Mouse (Mus musculus) large intestine, adult 2 months (tissue): Measurements from ENCODE around the gene Gale. TPM values are rescaled to one million over a fixed set of nuclear protein-coding genes. Genes with fewer than 3 reads are reported as not detected.
"Not testable (repeated sequence)": the region's sequence is repeated elsewhere in the genome, so short reads cannot be mapped to it uniquely, and the experiment has no call there.

ENCODE experiments used
- DNase-seq: peaks from one replicate; pipeline ENCODE4 v3.0.0-alpha.2; 2012; ENCODE audit warnings: low read depth, low spot score
- WGBS: fragments of 180-500 bp; shearing (Covaris S2); methylation state at CpG from one replicate; pipeline ENCODE4 v1.1.7; 2018; 5-methylcytosine and 5-hydroxymethylcytosine counted together
- polyA plus RNA-seq: library from polyadenylated mRNA; depleted of rRNA; stranded (reverse); fragments of >200 nt; gene quantifications from 2 replicates; pipeline ENCODE4 v1.2.3, GENCODE M21; 2012

The Gale gene
- polyA plus RNA-seq, 1 experiment: 295 TPM

GRCm38 (mm10) chr4:135967086-135967760 lies 3.7 kb downstream of the Gale start:
- WGBS: 71% methylated on average over 18 of the region's 18 CpGs
- no peak for DNase-seq

GRCm38 (mm10) chr4:135968271-135968869 lies 4.8 kb downstream of the Gale start:
- WGBS: 69% methylated on average over 19 of the region's 19 CpGs
- DNase-seq: no peak

- 77% methylated on average over 13 of the region's 13 CpGs for WGBS
- no peak for DNase-seq
Observed at GRCm38 (mm10) chr4:135969070-135969750, 5.7 kb downstream of the Gale start.

- DNase-seq: no peak
- WGBS: 91% methylated on average over 11 of the region's 11 CpGs
Observed at GRCm38 (mm10) chr4:135970585-135970984, 7.1 kb downstream of the Gale start.

- no peak for DNase-seq
- WGBS: under 1% methylated on average over 35 of the region's 35 CpGs
Observed at GRCm38 (mm10) chr4:135971805-135972555, 8.5 kb downstream of the Gale start.

- WGBS: under 1% methylated on average over 19 of the region's 19 CpGs
- no peak for DNase-seq
Observed at GRCm38 (mm10) chr4:135972556-135972906, 9.0 kb downstream of the Gale start, which contains the start of gene Lypla2. Gene Lypla2 (minus strand): TSS chr4:135972626.

GRCm38 (mm10) chr4:135972911-135973811 lies 9.6 kb downstream of the Gale start:
- 21% methylated on average over 13 of the region's 13 CpGs for whole genome bisulfite sequencing
- DNase-seq: no peak

- WGBS: 96% methylated on average over 12 of the region's 12 CpGs
Observed at GRCm38 (mm10) chr4:135976146-135976545, 12.6 kb downstream of the Gale start.

GRCm38 (mm10) chr4:135980223-135980622 lies 16.7 kb downstream of the Gale start:
- WGBS: 90% methylated on average over 5 of the region's 5 CpGs
- not testable (repeated sequence) for DNase-seq

More at GRCm38 (mm10) chr4:135976146-135976545, 12.6 kb downstream of the Gale start:
- no peak for DNase-seq

GRCm38 (mm10) chr4:135981524-135982063 lies 18.1 kb downstream of the Gale start:
- 26% methylated on average over 7 of the region's 7 CpGs for WGBS
- no peak for DNase-seq

GRCm38 (mm10) chr4:135984556-135984955 lies 21.0 kb downstream of the Gale start:
- no peak for DNase-seq
- WGBS: 78% methylated on average over 5 of the region's 5 CpGs

- no peak for DNase-seq
- WGBS: 85% methylated on average over 5 of the region's 5 CpGs
Observed at GRCm38 (mm10) chr4:135985193-135985592, 21.7 kb downstream of the Gale start.

GRCm38 (mm10) chr4:135985769-135986168 lies 22.2 kb downstream of the Gale start:
- 54% methylated on average over 7 of the region's 7 CpGs for WGBS
- DNase-seq: no peak

- no peak for DNase-seq
Observed at GRCm38 (mm10) chr4:135986301-135986942, 22.9 kb downstream of the Gale start.

GRCm38 (mm10) chr4:135986943-135987710 lies 23.6 kb downstream of the Gale start, which contains the start of gene Pithd1:
Gene Pithd1 (minus strand): TSS chr4:135987264.
- DNase-seq: no peak
- WGBS: under 1% methylated on average over 81 of the region's 81 CpGs

More at GRCm38 (mm10) chr4:135986301-135986942, 22.9 kb downstream of the Gale start:
- 2% methylated on average over 23 of the region's 23 CpGs for WGBS

GRCm38 (mm10) chr4:135987714-135988113 lies 24.2 kb downstream of the Gale start:
- 60% methylated on average over 9 of the region's 9 CpGs for WGBS

GRCm38 (mm10) chr4:135993941-135994340 lies 30.4 kb downstream of the Gale start:
- 96% methylated on average over 6 of the region's 6 CpGs for WGBS
- DNase-seq: no peak

More at GRCm38 (mm10) chr4:135987714-135988113, 24.2 kb downstream of the Gale start:
- no peak for DNase-seq
